Mouse (Mus musculus): ENCODE results near the gene Lage3. TPM values are rescaled to one million over a fixed set of nuclear protein-coding genes. Genes with fewer than 3 reads are reported as not detected.
"Not testable (repeated sequence)": the region's sequence is repeated elsewhere in the genome, so short reads cannot be mapped to it uniquely, and the experiment has no call there.

The Lage3 gene
- polyA plus RNA-seq, 1 experiment, result 68.7 TPM

- TF ChIP-seq USF1 (IDR thresholded peaks at IDR 0.05; ENCODE audit: low read depth), result peak; percentile 82
- peak; percentile 55 for TF ChIP-seq CEBPB (IDR thresholded peaks at IDR 0.05; ENCODE audit: low read depth)
- no peak for TF ChIP-seq CTCF (IDR thresholded peaks at IDR 0.05; ENCODE audit: control insufficient read depth, insufficient read depth, insufficient read length)
- TF ChIP-seq FOSL1 (IDR thresholded peaks at IDR 0.05; ENCODE audit: insufficient read depth, low read length, poor library complexity, severe bottlenecking), result no peak
- Histone ChIP-seq H3ac (ENCODE audit: control insufficient read depth, insufficient read length, low read depth) (peak within 1 kb of the TSS; percentile 97), H3K27me3 (ENCODE audit: control insufficient read depth, insufficient read depth, insufficient read length) (no peaks in the 10 kb centered on the region), H3K36me3 (ENCODE audit: control insufficient read depth, insufficient read depth) (peaks cover 3% of the 10 kb centered on the region), H3K79me2 (ENCODE audit: control insufficient read depth, insufficient read depth) (peaks cover 2% of the 10 kb centered on the region), H3K79me3 (ENCODE audit: low read depth) (no peaks in the 10 kb centered on the region), H3K4me3 (ENCODE audit: insufficient read depth, poor library complexity, severe bottlenecking) (peak within 1 kb of the TSS; percentile 37)
Measured at GRCm38 (mm10) chrX:74372888-74373549, 19.6 kb upstream of the Lage3 start, which contains the start of the genes Ubl4a and Slc10a3. Gene Ubl4a (minus strand): TSS chrX:74373218. Gene Slc10a3 (minus strand): TSS chrX:74373349.

GRCm38 (mm10) chrX:74368209-74368909, 14.9 kb upstream of the Lage3 start:
- Histone ChIP-seq H3K79me3 (ENCODE audit: low read depth) (peaks cover 4% of the 10 kb centered on the region), H3K4me3 (ENCODE audit: insufficient read depth, poor library complexity, severe bottlenecking) (peak overlapping the region; percentile 43), H3ac (ENCODE audit: control insufficient read depth, insufficient read length, low read depth) (peak overlapping the region; percentile 97), H3K27me3 (ENCODE audit: control insufficient read depth, insufficient read depth, insufficient read length) (no peaks in the 10 kb centered on the region), H3K36me3 (ENCODE audit: control insufficient read depth, insufficient read depth) (peaks cover 17% of the 10 kb centered on the region), H3K79me2 (ENCODE audit: control insufficient read depth, insufficient read depth) (peaks cover 23% of the 10 kb centered on the region)
- TF ChIP-seq CTCF (IDR thresholded peaks at IDR 0.05; ENCODE audit: control insufficient read depth, insufficient read depth, insufficient read length) (no peak), MAX (IDR thresholded peaks at IDR 0.05) (peak; percentile 68), MYOD1 (IDR thresholded peaks at IDR 0.05; ENCODE audit: control insufficient read depth, insufficient read length, low read depth) (no peak)

- H3K79me3 ChIP-seq (ENCODE audit: low read depth), result peaks cover 4% of the 10 kb centered on the region
- no peak for TF ChIP-seq CTCF (IDR thresholded peaks at IDR 0.05; ENCODE audit: control insufficient read depth, insufficient read depth, insufficient read length)
- TF ChIP-seq MAX (IDR thresholded peaks at IDR 0.05), result no peak
- TF ChIP-seq FOSL1 (IDR thresholded peaks at IDR 0.05; ENCODE audit: insufficient read depth, low read length, poor library complexity, severe bottlenecking), result no peak
- TF ChIP-seq MYOG (IDR thresholded peaks at IDR 0.05; ENCODE audit: control insufficient read depth, extremely low read depth, insufficient read length), result no peak
- TF ChIP-seq USF1 (IDR thresholded peaks at IDR 0.05; ENCODE audit: low read depth), result no peak
- no peak for TF ChIP-seq CEBPB (IDR thresholded peaks at IDR 0.05; ENCODE audit: low read depth)
- TF ChIP-seq MYOD1 (IDR thresholded peaks at IDR 0.05; ENCODE audit: control insufficient read depth, insufficient read length, low read depth), result no peak
- no peaks in the 10 kb centered on the region for H3K27me3 ChIP-seq (ENCODE audit: control insufficient read depth, insufficient read depth, insufficient read length)
- peaks cover 23% of the 10 kb centered on the region for H3K79me2 ChIP-seq (ENCODE audit: control insufficient read depth, insufficient read depth)
- peak overlapping the region; percentile 97 for H3ac ChIP-seq (ENCODE audit: control insufficient read depth, insufficient read length, low read depth)
- peaks cover 17% of the 10 kb centered on the region for H3K36me3 ChIP-seq (ENCODE audit: control insufficient read depth, insufficient read depth)
- peak overlapping the region; percentile 43 for H3K4me3 ChIP-seq (ENCODE audit: insufficient read depth, poor library complexity, severe bottlenecking)
Measured at GRCm38 (mm10) chrX:74367512-74367911, 14.1 kb upstream of the Lage3 start.

GRCm38 (mm10) chrX:74359171-74359570, 5.8 kb upstream of the Lage3 start:
- TF ChIP-seq MYOG (IDR thresholded peaks at IDR 0.05; ENCODE audit: control insufficient read depth, extremely low read depth, insufficient read length), result no peak
- no peak for TF ChIP-seq CTCF (IDR thresholded peaks at IDR 0.05; ENCODE audit: control insufficient read depth, insufficient read depth, insufficient read length)
- TF ChIP-seq MYOD1 (IDR thresholded peaks at IDR 0.05; ENCODE audit: control insufficient read depth, insufficient read length, low read depth), result no peak
- TF ChIP-seq FOSL1 (IDR thresholded peaks at IDR 0.05; ENCODE audit: insufficient read depth, low read length, poor library complexity, severe bottlenecking), result no peak
- TF ChIP-seq MAX (IDR thresholded peaks at IDR 0.05), result no peak
- TF ChIP-seq CEBPB (IDR thresholded peaks at IDR 0.05; ENCODE audit: low read depth), result no peak
- no peak for TF ChIP-seq USF1 (IDR thresholded peaks at IDR 0.05; ENCODE audit: low read depth)
- Histone ChIP-seq H3K79me3 (ENCODE audit: low read depth) (no peaks in the 10 kb centered on the region), H3K79me2 (ENCODE audit: control insufficient read depth, insufficient read depth) (no peaks in the 10 kb centered on the region), H3K4me3 (ENCODE audit: insufficient read depth, poor library complexity, severe bottlenecking) (no peak overlapping the region), H3K27me3 (ENCODE audit: control insufficient read depth, insufficient read depth, insufficient read length) (no peaks in the 10 kb centered on the region), H3K36me3 (ENCODE audit: control insufficient read depth, insufficient read depth) (no peaks in the 10 kb centered on the region), H3ac (ENCODE audit: control insufficient read depth, insufficient read length, low read depth) (no peak overlapping the region)

GRCm38 (mm10) chrX:74357069-74357468, 3.7 kb upstream of the Lage3 start:
- not testable (repeated sequence) for H3ac ChIP-seq (ENCODE audit: control insufficient read depth, insufficient read length, low read depth); H3K4me3 ChIP-seq (ENCODE audit: insufficient read depth, poor library complexity, severe bottlenecking); H3K79me2 ChIP-seq (ENCODE audit: control insufficient read depth, insufficient read depth); H3K79me3 ChIP-seq (ENCODE audit: low read depth); H3K36me3 ChIP-seq (ENCODE audit: control insufficient read depth, insufficient read depth); H3K27me3 ChIP-seq (ENCODE audit: control insufficient read depth, insufficient read depth, insufficient read length)
